Mouse (Mus musculus): ENCODE data around the gene Mcf2l. TPM values are rescaled to one million over a fixed set of nuclear protein-coding genes. Genes with fewer than 3 reads are reported as not detected.
A peak's percentile ranks its signal among the peaks of the same experiment; 100 is the strongest.

Mcf2l gene
- polyA plus RNA-seq, 1 experiment from 2014 or later, result 46.4 TPM

GRCm38 (mm10) chr8:12925941-12926381, 52.4 kb downstream of the Mcf2l start:
- Histone ChIP-seq H3K27me3 (ENCODE audit: insufficient read depth, poor library complexity, severe bottlenecking) (no peaks in the 10 kb centered on the region), H3K4me3 (no peak overlapping the region), H3K36me3 (0 out of 2 replicates have a peak, but pooled peaks cover 8% of the 10 kb centered on the region), H3K4me1 (replicated peaks) (peaks cover 51% of the 10 kb centered on the region), H3K9me3 (peaks cover 3% of the 10 kb centered on the region; the same call in 1 of the 2 replicates), H3K27ac (peak overlapping the region; percentile 68)
- WGBS, result 57% methylated on average over 13 of the region's 13 CpGs
- no peak for DNase-seq (ENCODE audit: low spot score)

GRCm38 (mm10) chr8:12927204-12927983, 53.8 kb downstream of the Mcf2l start:
- DNase-seq (ENCODE audit: low spot score), result peak; percentile 78
- Histone ChIP-seq H3K27me3 (ENCODE audit: insufficient read depth, poor library complexity, severe bottlenecking) (no peaks in the 10 kb centered on the region), H3K4me3 (no peak overlapping the region), H3K36me3 (0 out of 2 replicates have a peak, but pooled peaks cover 5% of the 10 kb centered on the region), H3K4me1 (replicated peaks) (peaks cover 63% of the 10 kb centered on the region), H3K9me3 (peaks cover 3% of the 10 kb centered on the region; the same call in 1 of the 2 replicates), H3K27ac (no peak overlapping the region)
- WGBS, result 66% methylated on average over 7 of the region's 7 CpGs

- Histone ChIP-seq H3K9me3 (peaks cover 3% of the 10 kb centered on the region; the same call in 1 of the 2 replicates), H3K4me1 (replicated peaks) (peaks cover 62% of the 10 kb centered on the region), H3K27me3 (ENCODE audit: insufficient read depth, poor library complexity, severe bottlenecking) (no peaks in the 10 kb centered on the region), H3K4me3 (no peak overlapping the region), H3K27ac (no peak overlapping the region), H3K36me3 (0 out of 2 replicates have a peak, but pooled peaks cover 2% of the 10 kb centered on the region)
- DNase-seq (ENCODE audit: low spot score), result no peak
- 91% methylated on average over 8 of the region's 8 CpGs for WGBS
Observed at GRCm38 (mm10) chr8:12928033-12928432, 54.4 kb downstream of the Mcf2l start.

GRCm38 (mm10) chr8:12928931-12929330, 55.3 kb downstream of the Mcf2l start:
- Histone ChIP-seq H3K4me1 (replicated peaks) (peaks cover 63% of the 10 kb centered on the region), H3K36me3 (no peaks in the 10 kb centered on the region), H3K9me3 (no peaks in the 10 kb centered on the region), H3K4me3 (no peak overlapping the region), H3K27ac (0 out of 2 replicates have a peak overlapping the region, but pooled peaks have one; percentile 23), H3K27me3 (ENCODE audit: insufficient read depth, poor library complexity, severe bottlenecking) (no peaks in the 10 kb centered on the region)
- 90% methylated on average over 5 of the region's 5 CpGs for WGBS
- DNase-seq (ENCODE audit: low spot score), result no peak

GRCm38 (mm10) chr8:12930290-12930689, 56.7 kb downstream of the Mcf2l start:
- peak overlapping the region; percentile 67 for H3K27ac ChIP-seq
- 50% methylated on average over 5 of the region's 5 CpGs for WGBS

GRCm38 (mm10) chr8:12931426-12931825, 57.8 kb downstream of the Mcf2l start:
- Histone ChIP-seq H3K36me3 (no peaks in the 10 kb centered on the region), H3K4me3 (no peak overlapping the region; the same call in 1 of the 2 replicates), H3K27me3 (ENCODE audit: insufficient read depth, poor library complexity, severe bottlenecking) (no peaks in the 10 kb centered on the region), H3K4me1 (replicated peaks) (peaks cover 50% of the 10 kb centered on the region), H3K9me3 (no peaks in the 10 kb centered on the region), H3K27ac (peak overlapping the region; percentile 67)
- DNase-seq (ENCODE audit: low spot score), result no peak
- 59% methylated on average over 11 of the region's 11 CpGs for WGBS

More at GRCm38 (mm10) chr8:12930290-12930689, 56.7 kb downstream of the Mcf2l start:
- H3K27me3 ChIP-seq (ENCODE audit: insufficient read depth, poor library complexity, severe bottlenecking), result no peaks in the 10 kb centered on the region
- no peaks in the 10 kb centered on the region for H3K9me3 ChIP-seq
- H3K4me3 ChIP-seq, result no peak overlapping the region
- no peak for DNase-seq (ENCODE audit: low spot score)
- H3K36me3 ChIP-seq, result no peaks in the 10 kb centered on the region
- peaks cover 62% of the 10 kb centered on the region for H3K4me1 ChIP-seq (replicated peaks)

GRCm38 (mm10) chr8:12932520-12932919, 58.9 kb downstream of the Mcf2l start:
- Histone ChIP-seq H3K9me3 (no peaks in the 10 kb centered on the region), H3K4me3 (no peak overlapping the region), H3K4me1 (replicated peaks) (peaks cover 49% of the 10 kb centered on the region), H3K27me3 (ENCODE audit: insufficient read depth, poor library complexity, severe bottlenecking) (no peaks in the 10 kb centered on the region), H3K36me3 (no peaks in the 10 kb centered on the region), H3K27ac (no peak overlapping the region)
- DNase-seq (ENCODE audit: low spot score), result no peak
- WGBS, result 90% methylated on average over 8 of the region's 8 CpGs

- Histone ChIP-seq H3K4me1 (replicated peaks) (peaks cover 39% of the 10 kb centered on the region), H3K27ac (no peak overlapping the region), H3K9me3 (no peaks in the 10 kb centered on the region), H3K4me3 (no peak overlapping the region), H3K27me3 (ENCODE audit: insufficient read depth, poor library complexity, severe bottlenecking) (no peaks in the 10 kb centered on the region), H3K36me3 (no peaks in the 10 kb centered on the region)
- WGBS, result 83% methylated on average over 3 of the region's 3 CpGs
- DNase-seq (ENCODE audit: low spot score), result no peak
Observed at GRCm38 (mm10) chr8:12933765-12934164, 60.2 kb downstream of the Mcf2l start.

- Histone ChIP-seq H3K27me3 (ENCODE audit: insufficient read depth, poor library complexity, severe bottlenecking) (no peaks in the 10 kb centered on the region), H3K4me1 (replicated peaks) (peaks cover 42% of the 10 kb centered on the region), H3K27ac (no peak overlapping the region), H3K9me3 (no peaks in the 10 kb centered on the region), H3K4me3 (no peak overlapping the region), H3K36me3 (no peaks in the 10 kb centered on the region)
- no peak for DNase-seq (ENCODE audit: low spot score)
- 78% methylated on average over 8 of the region's 8 CpGs for WGBS
Observed at GRCm38 (mm10) chr8:12934453-12935043, 60.9 kb downstream of the Mcf2l start.

GRCm38 (mm10) chr8:12940549-12940948, 66.9 kb downstream of the Mcf2l start:
- Histone ChIP-seq H3K27me3 (ENCODE audit: insufficient read depth, poor library complexity, severe bottlenecking) (no peaks in the 10 kb centered on the region), H3K36me3 (no peaks in the 10 kb centered on the region), H3K4me3 (no peak overlapping the region), H3K4me1 (replicated peaks) (peaks cover 40% of the 10 kb centered on the region), H3K27ac (0 out of 2 replicates have a peak overlapping the region, but pooled peaks have one; percentile 16), H3K9me3 (no peaks in the 10 kb centered on the region)
- no peak for DNase-seq (ENCODE audit: low spot score)
- 90% methylated on average over 8 of the region's 8 CpGs for WGBS

- Histone ChIP-seq H3K27ac (0 out of 2 replicates have a peak overlapping the region, but pooled peaks have one; percentile 35), H3K4me3 (no peak overlapping the region), H3K9me3 (no peaks in the 10 kb centered on the region), H3K36me3 (no peaks in the 10 kb centered on the region), H3K4me1 (replicated peaks) (peaks cover 41% of the 10 kb centered on the region), H3K27me3 (ENCODE audit: insufficient read depth, poor library complexity, severe bottlenecking) (no peaks in the 10 kb centered on the region)
- DNase-seq (ENCODE audit: low spot score), result no peak
- 83% methylated on average over 10 of the region's 10 CpGs for WGBS
Observed at GRCm38 (mm10) chr8:12941161-12941926, 67.7 kb downstream of the Mcf2l start.

All from hindbrain, embryonic 10.5 days (tissue).